Mouse (Mus musculus) right cerebral cortex, adult 2 months (tissue): Measurements from ENCODE around the gene Olfr846.

Source experiments
- DNase-seq, 2 experiments: peaks; one replicate each; pipeline ENCODE4 v3.0.0; 2021 to 2022; ENCODE audit warnings: low spot score in 2 of 2

The Olfr846 gene

DNA sequence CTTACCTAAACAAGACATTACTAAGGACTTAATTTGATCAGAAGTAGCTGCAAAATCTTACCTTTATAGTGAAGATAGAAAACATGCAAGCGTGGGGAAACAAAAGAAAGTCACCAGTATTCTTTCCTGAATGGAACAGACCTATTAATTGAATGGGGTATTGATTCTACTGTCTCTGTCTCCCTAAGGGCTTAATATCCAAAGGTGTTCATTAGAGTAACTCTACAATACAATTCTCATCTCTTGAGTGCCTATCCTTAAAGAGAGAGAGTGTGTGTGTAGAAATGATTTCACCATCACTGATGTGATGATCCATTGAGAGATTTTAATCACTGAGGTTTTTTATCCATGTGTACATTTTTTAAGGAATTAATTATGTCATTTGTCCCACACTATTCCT is at the start of gene Olfr846:
Gene Olfr846, minus strand, starts transcription at position 101 of the 400 bp plus-strand sequence.
- no peak for DNase-seq

DNA sequence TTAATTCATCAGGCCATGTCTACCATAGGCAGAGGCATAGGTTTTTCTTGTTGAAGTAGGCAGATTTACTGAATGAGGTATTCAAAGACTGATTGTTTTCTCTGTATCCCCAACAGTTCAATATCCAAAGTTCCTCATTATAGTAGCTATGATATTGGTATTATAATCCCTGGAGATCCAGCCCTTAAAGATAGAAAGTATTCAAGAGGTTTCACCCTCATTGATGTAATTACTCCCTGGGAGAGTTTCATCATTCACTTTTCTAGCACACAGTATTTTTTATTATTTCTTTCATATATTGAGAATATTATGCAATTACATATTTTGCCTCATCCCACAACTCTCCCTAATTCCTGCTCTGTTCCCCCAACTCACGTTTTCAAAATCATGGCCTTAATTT is 14.8 kb upstream of the Olfr846 start, which contains the start of gene Olfr847:
Gene Olfr847, minus strand, starts transcription at position 101 of the 400 bp plus-strand sequence.
- DNase-seq, result no peak

DNA sequence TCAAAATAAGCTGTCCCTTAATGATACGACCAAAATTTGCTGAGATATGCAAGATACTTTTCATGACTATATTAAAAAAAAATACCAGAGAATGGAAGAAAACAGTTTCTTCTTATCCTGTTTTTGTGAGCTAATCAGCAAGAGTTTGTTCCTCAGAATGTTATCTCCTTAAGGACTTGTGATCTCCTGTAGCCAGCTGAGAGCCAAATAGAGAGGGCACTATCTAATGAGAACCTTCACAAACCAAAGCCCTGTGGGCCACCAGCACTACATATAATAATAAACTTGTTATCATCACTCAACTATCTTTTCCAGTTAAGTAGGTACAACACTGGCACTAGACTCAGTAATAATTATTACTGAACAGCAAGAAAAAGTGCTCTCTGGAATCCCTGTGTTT is 27.6 kb downstream of the Olfr846 start, which contains the start of gene Olfr845:
Gene Olfr845, plus strand, starts transcription at position 301 of the 400 bp plus-strand sequence.
- no peak for DNase-seq

DNA sequence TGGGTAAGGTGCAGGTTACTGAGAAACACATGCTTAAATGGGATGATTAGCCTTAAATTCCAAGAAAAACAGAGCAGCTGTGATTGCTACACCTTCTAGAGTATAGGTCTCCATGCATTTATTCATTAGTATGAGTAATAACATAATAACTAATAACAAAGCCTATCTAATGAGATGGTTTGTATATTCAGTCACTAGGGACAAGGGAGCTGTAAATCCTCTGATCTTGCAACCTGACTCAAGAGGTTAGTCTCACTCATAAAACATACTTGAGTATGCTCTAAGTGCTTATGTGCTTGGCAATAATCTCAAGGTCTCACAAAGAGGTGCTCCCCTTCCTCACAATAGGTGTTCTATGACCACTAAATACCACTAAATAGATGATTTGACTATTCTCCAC is 47.8 kb downstream of the Olfr846 start, which contains the start of gene Olfr844:
Gene Olfr844, plus strand, starts transcription at position 301 of the 400 bp plus-strand sequence.
- DNase-seq, result no peak
